Mouse (Mus musculus) midbrain, embryonic 10.5 days (tissue): ENCODE measurements around the gene Rxfp1. TPM values are rescaled to one million over a fixed set of nuclear protein-coding genes. Genes with fewer than 3 reads are reported as not detected.
"Not testable (repeated sequence)": the region's sequence is repeated elsewhere in the genome, so short reads cannot be mapped to it uniquely, and the experiment has no call there.

Source experiments
- DNase-seq: peaks from one replicate; pipeline ENCODE4 v3.0.0-alpha.2; 2017; ENCODE audit warnings: low spot score
- H3K27ac ChIP-seq: fragments of 300-500 bp; sonication (generic); replicated peaks from 2 replicates; pipeline ENCODE4 v1.5.1; 2016; ENCODE audit warnings: mild to moderate bottlenecking
- H3K27me3 ChIP-seq: fragments of 300-500 bp; sonication (generic); 2 replicates; pipeline ENCODE4 v1.6.1; 2016; ENCODE audit warnings: low read depth, mild to moderate bottlenecking; ENCODE audit not compliant: poor library complexity, severe bottlenecking
- H3K36me3 ChIP-seq: fragments of 300-500 bp; sonication (generic); 2 replicates; pipeline ENCODE4 v1.6.1; 2016; ENCODE audit warnings: mild to moderate bottlenecking, moderate library complexity
- H3K4me1 ChIP-seq: fragments of 300-500 bp; sonication (generic); 2 replicates; pipeline ENCODE4 v1.6.1; 2016
- H3K4me3 ChIP-seq: fragments of 300-500 bp; sonication (generic); 2 replicates; pipeline ENCODE4 v1.5.1; 2016; ENCODE audit warnings: mild to moderate bottlenecking, moderate library complexity
- H3K9me3 ChIP-seq: fragments of 300-500 bp; sonication (generic); replicated peaks from 2 replicates; pipeline ENCODE4 v1.6.1; 2016; ENCODE audit warnings: mild to moderate bottlenecking
- WGBS: fragments of 180-500 bp; shearing (Covaris S2); methylation state at CpG from one replicate; pipeline ENCODE4 v1.1.7; 2016; 5-methylcytosine and 5-hydroxymethylcytosine counted together
- polyA plus RNA-seq: library from polyadenylated mRNA; unstranded; fragments of >200 nt; fragmentation: Nextera tagmentation; extraction: Ambion mirVana; gene quantifications from 2 replicates; pipeline ENCODE4 v1.2.1, GENCODE M21; 2016

Gene Rxfp1
- polyA plus RNA-seq, 1 experiment from 2014 or later = not detected

DNA sequence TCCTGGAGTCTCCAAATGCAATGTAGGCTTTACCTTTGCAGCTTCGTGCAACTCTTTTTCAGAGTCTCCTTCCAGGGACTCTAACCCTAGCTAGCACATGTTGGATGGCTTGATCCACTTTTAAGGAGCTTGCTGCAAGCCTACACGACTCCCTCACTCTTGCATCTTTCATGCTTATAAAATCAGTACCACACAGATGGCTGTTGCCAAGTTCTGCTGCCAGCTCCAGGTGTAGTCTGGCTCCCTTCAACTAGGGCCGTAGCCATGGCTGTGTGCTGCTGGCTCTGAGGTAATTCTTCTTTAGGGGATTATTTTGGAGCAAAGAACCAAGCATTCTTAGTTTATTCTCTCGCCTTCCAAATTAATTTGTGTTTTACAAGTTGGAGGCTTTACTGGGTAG lies 34.5 kb downstream of the Rxfp1 start:
- H3K27ac ChIP-seq = no peak overlapping the region
- no peak overlapping the region for H3K4me3 ChIP-seq
- H3K27me3 ChIP-seq = no peaks in the 10 kb centered on the region
- H3K4me1 ChIP-seq = no peaks in the 10 kb centered on the region
- H3K36me3 ChIP-seq = no peaks in the 10 kb centered on the region
- 85% methylated on average over 4 of the region's 4 CpGs for WGBS
- H3K9me3 ChIP-seq = no peaks in the 10 kb centered on the region
- DNase-seq = no peak

GRCm38 (mm10) chr3:79691957-79692356 lies 45.7 kb downstream of the Rxfp1 start:
- Histone ChIP-seq H3K4me3 (no peak overlapping the region), H3K4me1 (no peaks in the 10 kb centered on the region), H3K27me3 (no peaks in the 10 kb centered on the region), H3K9me3 (peaks cover 7% of the 10 kb centered on the region; the same call in 1 of the 2 replicates), H3K27ac (no peak overlapping the region), H3K36me3 (no peaks in the 10 kb centered on the region)
- 91% methylated on average over 2 of the region's 2 CpGs for WGBS
- no peak for DNase-seq

- Histone ChIP-seq H3K27me3 (no peaks in the 10 kb centered on the region), H3K4me3 (no peak overlapping the region), H3K36me3 (no peaks in the 10 kb centered on the region), H3K9me3 (peaks cover 7% of the 10 kb centered on the region; the same call in 1 of the 2 replicates), H3K27ac (no peak overlapping the region), H3K4me1 (no peaks in the 10 kb centered on the region)
- 90% methylated on average over 9 of the region's 9 CpGs for WGBS
- DNase-seq = no peak
Observed at GRCm38 (mm10) chr3:79690111-79690651, 47.5 kb downstream of the Rxfp1 start.

DNA sequence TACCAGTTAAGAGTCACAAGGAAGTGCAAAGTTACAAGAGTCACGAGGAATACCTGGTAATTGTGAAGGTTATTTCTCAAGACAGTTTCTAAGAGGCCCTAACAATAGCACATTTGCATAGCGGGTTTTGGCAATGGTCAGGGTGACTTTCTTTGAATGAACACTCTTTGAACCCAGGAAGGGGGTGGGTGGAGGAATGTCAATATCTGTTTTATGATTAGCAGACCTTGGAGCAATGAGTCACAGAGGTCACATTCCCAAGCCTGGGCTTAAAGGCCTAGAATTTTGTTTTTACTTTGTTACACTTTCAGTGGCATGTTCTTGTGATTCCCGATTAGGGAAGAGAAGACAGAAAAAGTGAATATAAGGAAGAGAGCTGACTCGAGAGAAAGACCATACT lies 49.6 kb downstream of the Rxfp1 start:
- H3K27ac ChIP-seq, H3K27me3 ChIP-seq, DNase-seq, H3K4me1 ChIP-seq, H3K36me3 ChIP-seq, H3K9me3 ChIP-seq, H3K4me3 ChIP-seq: not testable (repeated sequence)
- WGBS = 88% methylated on average over 4 of the region's 4 CpGs

DNA sequence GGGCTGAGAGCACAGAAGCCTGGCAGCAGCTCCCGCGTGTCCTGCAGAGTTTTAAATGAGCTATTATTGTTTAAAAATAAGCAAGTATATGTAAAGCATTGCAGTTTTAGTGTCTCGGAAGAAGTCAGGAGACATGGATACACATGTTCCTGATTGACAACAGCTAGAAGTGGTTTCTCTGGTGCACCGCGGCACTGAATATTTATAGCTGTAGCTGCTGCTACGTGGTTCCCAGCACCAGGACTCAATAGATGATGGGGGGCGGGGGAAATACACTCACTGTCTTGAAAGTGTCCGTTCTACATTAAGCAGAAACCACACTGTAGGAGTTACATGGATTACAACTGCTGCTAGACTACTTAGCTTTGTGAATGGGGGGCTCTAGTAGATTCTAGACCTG lies 54.2 kb downstream of the Rxfp1 start:
- WGBS = 85% methylated on average over 8 of the region's 8 CpGs
- DNase-seq = no peak
- Histone ChIP-seq H3K4me1 (peaks cover 4% of the 10 kb centered on the region), H3K36me3 (no peaks in the 10 kb centered on the region), H3K4me3 (no peak overlapping the region), H3K27ac (no peak overlapping the region), H3K27me3 (no peaks in the 10 kb centered on the region), H3K9me3 (peaks cover 7% of the 10 kb centered on the region; the same call in 1 of the 2 replicates)

GRCm38 (mm10) chr3:79682351-79683132 lies 55.1 kb downstream of the Rxfp1 start:
- no peaks in the 10 kb centered on the region for H3K36me3 ChIP-seq
- H3K4me3 ChIP-seq = no peak overlapping the region

GRCm38 (mm10) chr3:79676411-79676810 lies 61.3 kb downstream of the Rxfp1 start:
- Histone ChIP-seq H3K4me3 (no peak overlapping the region), H3K4me1 (no peaks in the 10 kb centered on the region), H3K27me3 (no peaks in the 10 kb centered on the region), H3K9me3 (no peaks in the 10 kb centered on the region), H3K36me3 (no peaks in the 10 kb centered on the region), H3K27ac (no peak overlapping the region)
- DNase-seq = no peak
- WGBS = 86% methylated on average over 3 of the region's 3 CpGs

More at GRCm38 (mm10) chr3:79682351-79683132, 55.1 kb downstream of the Rxfp1 start:
- DNase-seq = no peak
- Histone ChIP-seq H3K27me3 (no peaks in the 10 kb centered on the region), H3K27ac (no peak overlapping the region), H3K9me3 (peaks cover 4% of the 10 kb centered on the region; the same call in 1 of the 2 replicates), H3K4me1 (peaks cover 4% of the 10 kb centered on the region)
- 75% methylated on average over 14 of the region's 14 CpGs for WGBS

DNA sequence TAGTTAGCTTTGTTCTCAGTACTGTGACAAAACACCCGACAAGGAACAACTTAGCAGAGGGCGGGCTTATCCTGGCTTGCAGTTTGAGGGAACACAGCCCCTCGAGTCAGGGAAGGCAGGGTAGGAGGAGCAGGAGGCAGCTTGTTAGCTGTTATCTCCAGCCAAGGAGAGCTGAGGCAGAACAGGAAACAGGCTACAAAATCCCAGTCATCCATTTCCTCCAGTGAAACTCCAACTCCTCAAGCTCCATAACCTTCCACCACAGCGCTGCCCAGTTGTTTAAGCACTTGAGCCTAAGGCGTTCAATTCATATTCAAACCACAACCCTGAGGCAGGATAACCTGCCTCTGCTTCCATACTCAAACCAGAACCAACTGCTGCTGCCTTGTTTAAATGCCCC lies 63.0 kb downstream of the Rxfp1 start:
- Histone ChIP-seq H3K36me3 (no peaks in the 10 kb centered on the region), H3K4me1 (no peaks in the 10 kb centered on the region), H3K4me3 (no peak overlapping the region), H3K27me3 (no peaks in the 10 kb centered on the region), H3K27ac (no peak overlapping the region), H3K9me3 (no peaks in the 10 kb centered on the region)
- DNase-seq = no peak
- WGBS = 86% methylated on average over 5 of the region's 5 CpGs

GRCm38 (mm10) chr3:79673082-79673481 lies 64.6 kb downstream of the Rxfp1 start:
- no peaks in the 10 kb centered on the region for H3K9me3 ChIP-seq
- peak; percentile 47 for DNase-seq
- H3K4me3 ChIP-seq = no peak overlapping the region
- no peaks in the 10 kb centered on the region for H3K4me1 ChIP-seq
- H3K27ac ChIP-seq = no peak overlapping the region
- WGBS = 18% methylated on average over 4 of the region's 4 CpGs
- H3K36me3 ChIP-seq = no peaks in the 10 kb centered on the region
- no peaks in the 10 kb centered on the region for H3K27me3 ChIP-seq

DNA sequence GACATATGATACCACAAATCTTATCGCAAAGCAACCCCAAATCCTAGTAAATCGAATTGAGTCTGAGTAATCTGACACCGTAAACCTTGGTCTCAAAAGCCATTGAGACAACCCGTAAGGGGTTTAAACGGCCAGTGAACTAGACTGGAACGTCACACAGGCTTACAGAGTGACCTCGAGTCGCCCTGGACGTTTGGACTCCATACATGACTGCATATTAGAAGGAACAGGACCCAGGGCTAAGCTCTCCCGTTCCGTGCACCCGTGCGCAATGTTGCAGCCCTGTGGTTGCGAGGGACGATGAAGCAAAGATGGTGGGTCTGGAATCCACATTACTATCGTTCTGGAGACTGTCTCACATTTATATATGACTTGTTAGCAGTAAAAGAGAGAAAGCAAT lies 65.5 kb downstream of the Rxfp1 start:
- H3K27me3 ChIP-seq = no peaks in the 10 kb centered on the region
- no peaks in the 10 kb centered on the region for H3K9me3 ChIP-seq
- WGBS = 86% methylated on average over 16 of the region's 16 CpGs
- no peak for DNase-seq
- no peak overlapping the region for H3K4me3 ChIP-seq
- no peak overlapping the region for H3K27ac ChIP-seq
- no peaks in the 10 kb centered on the region for H3K4me1 ChIP-seq
- no peaks in the 10 kb centered on the region for H3K36me3 ChIP-seq

DNA sequence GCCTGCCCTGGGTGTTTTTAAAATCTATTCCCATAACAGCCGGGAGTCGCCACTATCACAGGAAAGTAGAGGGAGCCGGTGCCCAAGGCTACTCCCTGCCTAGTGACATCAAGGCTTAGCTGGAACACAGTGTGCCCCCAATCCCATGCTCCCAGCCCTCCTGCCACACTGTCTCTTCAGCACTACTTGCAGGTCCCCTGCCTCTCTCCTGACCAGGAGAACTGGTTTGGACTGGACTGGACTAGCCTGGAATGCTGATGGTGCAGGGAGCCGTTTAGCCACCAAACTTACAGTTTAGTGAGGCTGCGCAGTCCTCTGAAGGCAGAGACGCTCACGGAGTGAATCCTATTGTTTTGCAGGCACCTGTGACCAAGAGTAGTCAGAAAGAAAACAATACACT lies 67.1 kb downstream of the Rxfp1 start:
- Histone ChIP-seq H3K27me3 (no peaks in the 10 kb centered on the region), H3K4me3 (no peak overlapping the region), H3K36me3 (no peaks in the 10 kb centered on the region), H3K9me3 (no peaks in the 10 kb centered on the region), H3K4me1 (no peaks in the 10 kb centered on the region), H3K27ac (no peak overlapping the region)
- WGBS = 87% methylated on average over 7 of the region's 7 CpGs
- no peak for DNase-seq

GRCm38 (mm10) chr3:79664787-79665408 lies 72.8 kb downstream of the Rxfp1 start:
- Histone ChIP-seq H3K9me3 (no peaks in the 10 kb centered on the region), H3K36me3 (no peaks in the 10 kb centered on the region), H3K27me3 (no peaks in the 10 kb centered on the region), H3K27ac (no peak overlapping the region), H3K4me1 (no peaks in the 10 kb centered on the region), H3K4me3 (no peak overlapping the region)
- DNase-seq = peak; percentile 51
- 44% methylated on average over 9 of the region's 9 CpGs for WGBS

DNA sequence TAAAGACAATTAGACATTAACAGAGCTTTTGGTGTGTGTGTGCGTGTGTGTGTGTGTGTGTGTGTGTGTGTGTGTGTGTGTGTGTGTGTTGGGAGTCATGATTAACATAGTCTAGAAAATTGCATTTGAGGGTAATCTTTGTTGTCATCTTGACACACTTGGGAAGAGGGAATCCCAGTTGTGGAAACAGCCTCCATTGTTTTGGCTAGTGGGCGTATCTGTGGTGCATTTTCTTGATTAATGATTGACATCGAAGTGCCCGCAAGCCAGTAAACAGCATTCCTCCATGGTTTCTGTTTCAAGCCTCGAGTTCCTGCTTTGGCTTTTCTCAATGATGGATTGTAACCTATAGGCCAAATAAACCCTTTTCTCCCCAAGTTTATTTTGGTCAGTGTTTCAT lies 81.0 kb downstream of the Rxfp1 start:
- H3K4me3 ChIP-seq = no peak overlapping the region
- no peak overlapping the region for H3K27ac ChIP-seq
- H3K4me1 ChIP-seq = no peaks in the 10 kb centered on the region
- no peak for DNase-seq
- 78% methylated on average over 5 of the region's 5 CpGs for WGBS
- no peaks in the 10 kb centered on the region for H3K27me3 ChIP-seq
- no peaks in the 10 kb centered on the region for H3K9me3 ChIP-seq
- H3K36me3 ChIP-seq = no peaks in the 10 kb centered on the region
